Mouse (Mus musculus) heart, adult 8-10 months (tissue): ENCODE results near the gene Nsf. TPM values are rescaled to one million over a fixed set of nuclear protein-coding genes. Genes with fewer than 3 reads are reported as not detected.

ENCODE experiments used
- DNase-seq: peaks from one replicate; pipeline ENCODE4 v3.0.0; 2022; ENCODE audit warnings: low spot score
- total RNA-seq, 4 experiments: library from RNA; stranded (reverse); gene quantifications; 2 replicates each; pipeline ENCODE4 v1.2.4; 2022

Nsf gene
- total RNA-seq, 4 experiments from 2014 or later: 23.1 to 31.5 (median 27.0) TPM

- no peak for DNase-seq
Measured at GRCm38 (mm10) chr11:103772505-103773386, 181.1 kb downstream of the Nsf start.

Other genes starting within 250 kb of the Nsf start
- gene Wnt9b, start 204.2 kb downstream of the Nsf start, total RNA-seq: under 1 TPM; 0.57 to 0.95 (median 0.69) TPM
- gene Wnt3, start 179.9 kb downstream of the Nsf start, total RNA-seq: not detected
- 10 to 100 TPM; 24.4 to 30.3 (median 26.0) TPM for gene Arf2, start 12.7 kb upstream of the Nsf start, total RNA-seq
- gene Crhr1, start 178.8 kb upstream of the Nsf start, total RNA-seq: not detected
- gene Sppl2c, start 232.3 kb upstream of the Nsf start, total RNA-seq: not detected